Mouse (Mus musculus) heart, adult 2 months (tissue): ENCODE measurements at regions not wholly inside any gene's neighbourhood (a gene's known extent, or its start where the extent isn't known, plus 50 kb on each side); places are given as distances from the start of the nearest gene placed in this dataset.
A peak's percentile ranks its signal among the peaks of the same experiment; 100 is the strongest.

Source experiments
- CTCF ChIP-seq: fragments of 200-600 bp; IDR thresholded peaks from 2 replicates; pipeline ENCODE4 v1.8.1; 2022; ENCODE audit warnings: antibody characterized with exemption, mild to moderate bottlenecking, moderate library complexity
- EP300 ChIP-seq: fragments of 200-500 bp; IDR thresholded peaks from 2 replicates; pipeline ENCODE4 v1.6.1; 2011; ENCODE audit warnings: low read depth, low read length, control low read depth; ENCODE audit not compliant: insufficient read depth
- POLR2A ChIP-seq: fragments of 200-500 bp; IDR thresholded peaks from 2 replicates; pipeline ENCODE4 v1.6.1; 2011; ENCODE audit warnings: mild to moderate bottlenecking, low read depth, low read length, control low read depth; ENCODE audit not compliant: insufficient read depth

GRCm38 (mm10) chr9:42187371-42188228 is 63.5 kb upstream of the Sorl1 start:
- TF ChIP-seq POLR2A (no peak), CTCF (no peak), EP300 (0 out of 2 replicates have a peak, but pooled peaks have one; percentile 37)
